Mouse (Mus musculus) heart, adult 9 months (tissue): ENCODE data around the gene Socs3.
A peak's percentile ranks its signal among the peaks of the same experiment; 100 is the strongest.

Experiments
- DNase-seq, 2 experiments: peaks; one replicate each; pipeline ENCODE4 v3.0.0; 2022; ENCODE audit warnings: low spot score in 2 of 2

Gene Socs3

GRCm38 (mm10) chr11:117995255-117995654, 25.4 kb upstream of the Socs3 start:
- DNase-seq: no peak

DNA sequence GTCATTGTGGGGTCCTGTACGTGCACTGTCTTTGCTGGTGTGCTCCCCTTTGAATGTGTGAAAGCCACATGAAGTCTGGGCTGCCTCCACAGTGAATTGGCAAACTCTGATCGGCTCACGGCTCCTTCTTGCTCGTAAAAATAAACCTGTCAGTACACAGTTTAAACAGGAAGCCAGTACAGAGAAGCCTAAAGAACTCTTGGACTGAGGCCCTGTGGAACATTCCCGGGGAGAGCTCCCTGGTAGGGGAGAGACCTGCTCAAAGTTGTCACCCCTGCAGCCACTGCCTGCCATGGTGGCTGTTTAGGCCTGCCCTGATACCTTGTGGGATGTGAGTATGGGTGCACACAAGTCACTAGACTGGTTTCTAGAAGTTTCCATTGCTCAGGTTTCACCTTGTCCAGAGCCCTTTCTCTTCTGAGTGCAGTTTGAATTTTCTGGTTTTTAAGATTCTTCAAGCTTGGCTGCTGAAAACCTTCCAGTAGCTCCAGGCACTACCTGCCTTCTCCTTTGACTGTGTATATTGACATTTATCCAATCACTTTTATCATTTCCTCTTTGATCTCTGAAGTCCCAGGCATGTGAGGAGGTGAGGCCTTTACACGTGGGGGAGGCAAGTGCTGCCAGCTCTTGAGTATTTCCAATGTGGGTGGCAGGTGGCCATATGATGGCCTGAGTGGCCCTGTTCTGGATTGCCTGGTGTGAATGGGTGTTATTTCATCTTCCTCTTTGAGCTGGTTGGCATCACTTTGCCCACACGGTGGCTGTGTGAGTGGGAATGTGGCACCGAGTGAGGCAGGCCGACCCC, 24.6 kb upstream of the Socs3 start:
- DNase-seq: peak; percentile 47 to 56

DNA sequence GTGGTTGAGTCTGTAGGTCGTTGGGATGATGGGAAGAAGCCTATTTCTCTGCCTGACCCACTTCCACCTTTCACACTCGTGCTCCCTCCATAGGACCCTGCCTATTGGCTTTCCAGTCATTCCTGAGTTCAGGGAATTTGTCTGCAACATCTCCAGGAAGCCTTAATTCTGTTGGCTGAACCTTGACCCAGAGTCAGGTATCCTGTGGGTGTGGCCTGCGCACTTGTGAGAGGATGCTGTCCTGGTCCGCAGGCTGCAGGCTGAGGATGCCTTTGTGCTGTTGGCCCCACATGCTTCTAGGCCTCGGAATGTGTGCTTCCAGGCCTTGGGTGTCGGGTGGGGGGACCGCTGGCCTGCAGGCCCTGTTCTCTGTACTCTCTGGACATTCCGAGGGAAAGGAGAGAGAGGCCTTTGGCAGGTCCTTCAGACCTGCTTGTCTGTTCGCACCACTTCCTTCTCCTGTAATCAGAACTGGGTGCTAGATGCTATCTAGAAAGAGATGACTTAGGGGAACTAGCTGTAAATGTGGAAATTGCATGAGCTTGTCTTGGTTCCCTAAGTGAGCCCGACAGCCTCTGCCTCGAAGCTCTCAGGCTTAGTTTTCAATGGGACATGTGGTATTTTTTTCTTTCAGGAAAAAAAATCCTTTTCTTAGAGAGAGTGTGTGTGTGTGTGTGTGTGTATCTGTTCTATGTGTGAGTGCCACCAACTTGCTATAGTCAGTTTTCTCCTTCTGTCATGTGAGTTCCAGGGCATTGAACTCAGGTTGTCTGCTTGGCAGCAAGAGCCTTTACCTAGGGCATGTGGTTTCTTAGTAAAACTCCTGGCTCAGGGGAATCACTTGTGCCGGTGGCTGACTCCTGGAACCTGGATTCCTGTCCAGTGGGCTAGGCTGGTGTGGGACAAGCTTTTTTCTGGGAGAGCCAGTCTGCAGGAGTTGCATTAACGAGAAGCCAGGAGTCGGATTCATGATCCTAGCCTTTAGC, 23.6 kb upstream of the Socs3 start:
- no peak for DNase-seq

- peak; percentile 53 to 72 for DNase-seq
These were observed 21.9 kb upstream of the Socs3 start for GRCm38 (mm10) chr11:117991502-117992470.

GRCm38 (mm10) chr11:117989926-117990325, 20.1 kb upstream of the Socs3 start:
- DNase-seq: no peak

DNA sequence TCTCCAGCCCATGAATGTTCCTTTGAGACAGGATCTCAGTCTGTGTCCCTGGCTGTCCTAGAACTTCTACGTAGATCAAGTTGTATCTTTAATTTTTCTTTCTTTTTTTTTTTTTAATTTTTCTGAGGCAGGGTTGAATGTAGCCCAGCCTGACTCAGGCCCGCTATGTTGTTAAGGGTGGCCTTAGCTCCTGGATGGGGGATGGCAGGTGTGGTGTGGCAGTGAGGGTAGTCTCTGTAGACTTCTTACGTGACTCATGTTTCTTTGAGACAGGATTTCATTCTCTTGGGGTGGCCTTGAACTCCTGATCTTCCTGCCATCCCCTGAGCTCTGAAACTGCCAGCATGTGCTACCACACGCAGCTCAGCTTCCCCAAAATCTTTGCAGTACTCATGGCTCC, 19.4 kb upstream of the Socs3 start:
- no peak for DNase-seq

- no peak for DNase-seq
These were observed 18.1 kb upstream of the Socs3 start for GRCm38 (mm10) chr11:117987968-117988367.

DNA sequence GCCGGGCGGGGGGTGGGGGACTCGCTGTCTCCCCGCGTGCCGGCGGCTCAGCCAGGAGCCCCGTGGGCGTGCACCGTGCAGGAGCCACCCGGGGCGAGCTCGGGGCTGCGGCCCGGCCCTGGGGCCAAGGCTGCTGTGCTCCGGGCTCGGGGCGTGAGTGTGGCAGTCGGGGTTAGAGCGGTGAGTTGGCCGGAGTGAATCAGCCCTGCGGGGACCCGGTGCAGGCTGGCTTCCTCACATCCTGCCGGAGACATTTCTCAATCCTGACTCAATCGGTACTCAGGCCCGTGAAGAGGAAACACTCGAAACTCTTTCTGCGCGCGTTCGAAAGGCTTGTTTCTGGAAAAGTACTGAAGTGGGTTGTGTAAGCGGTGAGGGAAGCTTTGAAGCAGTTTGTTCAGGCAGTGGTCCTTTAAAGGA, 17.2 kb upstream of the Socs3 start:
- DNase-seq: peak in 1 of 2 experiments; percentile 39

- DNase-seq: peak; percentile 89 to 92
These were observed 16.5 kb upstream of the Socs3 start, which contains the start of gene Pgs1 for GRCm38 (mm10) chr11:117986126-117987031. TSS of gene Pgs1 (plus strand) at chr11:117986292.

DNA sequence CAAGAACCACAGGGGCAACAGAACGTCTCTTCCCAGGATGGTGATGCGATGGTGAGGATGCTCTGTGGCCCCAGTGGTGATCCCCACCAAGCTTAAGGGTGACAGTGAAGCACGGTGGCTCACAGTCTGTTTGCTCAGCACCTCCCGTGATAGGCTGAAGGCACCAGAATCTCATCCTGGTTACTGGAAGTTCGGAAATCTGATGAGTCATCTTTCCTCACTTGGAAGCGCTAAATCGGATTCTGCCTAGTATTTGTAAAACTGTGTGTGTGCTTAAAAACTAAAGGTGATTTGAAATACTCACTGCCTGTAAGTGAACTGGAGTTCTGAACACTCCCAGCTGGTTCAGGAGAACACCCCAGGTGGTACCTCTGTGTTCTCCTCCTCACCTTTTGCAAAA, 13.9 kb upstream of the Socs3 start:
- DNase-seq: no peak

DNA sequence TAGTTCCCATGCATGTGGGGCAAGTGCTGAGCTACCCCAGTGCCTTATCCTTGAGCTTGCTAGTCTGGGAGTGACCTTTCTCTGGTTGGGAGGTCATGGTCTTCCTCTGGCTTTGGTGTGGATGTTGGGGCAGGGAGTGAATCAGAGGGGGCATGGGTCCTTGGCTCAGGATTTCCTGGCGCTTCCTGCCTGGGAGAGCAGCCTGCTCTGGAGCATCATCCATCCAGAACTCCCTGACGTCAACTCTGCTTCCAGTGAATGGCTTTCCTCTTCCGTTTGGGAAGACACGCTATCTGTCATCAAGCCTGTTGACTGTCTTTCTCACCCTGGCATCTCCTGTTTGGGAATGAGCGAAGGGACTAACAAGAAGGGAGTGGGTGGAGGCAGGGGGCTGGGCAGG, 12.6 kb upstream of the Socs3 start:
- DNase-seq: no peak

DNA sequence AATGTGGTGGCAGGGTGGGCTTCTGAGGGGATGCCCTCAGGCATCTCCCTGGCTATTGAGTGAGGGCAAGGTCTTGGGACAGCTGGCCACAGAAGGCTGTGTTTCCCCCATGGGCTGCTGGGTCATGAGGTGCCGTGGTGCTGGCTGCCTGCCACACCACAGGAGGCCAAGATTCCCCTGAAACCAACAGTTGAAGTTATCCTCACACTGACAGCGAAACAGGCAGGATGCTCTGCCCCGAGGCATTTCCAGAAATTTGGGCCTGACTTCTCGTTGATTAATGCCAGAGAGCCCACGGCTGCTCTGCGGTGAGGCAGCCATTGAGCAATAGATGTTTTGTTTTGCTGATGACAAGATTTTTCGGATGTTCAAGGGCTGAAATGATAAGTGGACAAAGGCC, 9.5 kb upstream of the Socs3 start:
- no peak for DNase-seq

- no peak for DNase-seq
These were observed 8.0 kb upstream of the Socs3 start for GRCm38 (mm10) chr11:117977694-117978360.

DNA sequence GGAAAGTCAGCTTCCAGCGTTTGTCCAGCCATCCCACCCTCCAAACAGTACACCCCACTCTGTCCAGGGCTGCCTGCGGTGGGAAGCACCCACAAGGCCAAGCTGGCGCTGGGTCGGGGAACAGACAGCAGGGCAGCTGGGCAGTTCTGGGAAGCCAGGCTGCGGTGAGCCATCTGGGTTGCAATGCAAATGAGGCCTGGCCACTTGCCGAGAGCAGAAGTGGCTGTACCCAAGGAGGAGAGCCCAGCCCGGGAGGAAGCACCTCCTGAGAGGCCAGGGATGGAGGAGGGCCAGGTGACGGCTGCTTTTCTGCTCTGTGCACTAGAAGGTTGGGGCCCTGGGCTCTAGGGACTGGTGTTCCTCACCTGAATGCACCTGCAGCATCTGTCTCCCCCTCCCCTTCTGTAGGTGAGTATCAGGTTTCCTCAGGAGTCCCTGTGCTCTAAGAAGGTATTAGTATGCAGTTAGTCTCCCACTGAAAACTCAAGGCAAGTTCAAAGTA, 6.3 kb upstream of the Socs3 start:
- DNase-seq: peak in 1 of 2 experiments; percentile 53

GRCm38 (mm10) chr11:117975211-117975967, 5.5 kb upstream of the Socs3 start:
- DNase-seq: no peak

DNA sequence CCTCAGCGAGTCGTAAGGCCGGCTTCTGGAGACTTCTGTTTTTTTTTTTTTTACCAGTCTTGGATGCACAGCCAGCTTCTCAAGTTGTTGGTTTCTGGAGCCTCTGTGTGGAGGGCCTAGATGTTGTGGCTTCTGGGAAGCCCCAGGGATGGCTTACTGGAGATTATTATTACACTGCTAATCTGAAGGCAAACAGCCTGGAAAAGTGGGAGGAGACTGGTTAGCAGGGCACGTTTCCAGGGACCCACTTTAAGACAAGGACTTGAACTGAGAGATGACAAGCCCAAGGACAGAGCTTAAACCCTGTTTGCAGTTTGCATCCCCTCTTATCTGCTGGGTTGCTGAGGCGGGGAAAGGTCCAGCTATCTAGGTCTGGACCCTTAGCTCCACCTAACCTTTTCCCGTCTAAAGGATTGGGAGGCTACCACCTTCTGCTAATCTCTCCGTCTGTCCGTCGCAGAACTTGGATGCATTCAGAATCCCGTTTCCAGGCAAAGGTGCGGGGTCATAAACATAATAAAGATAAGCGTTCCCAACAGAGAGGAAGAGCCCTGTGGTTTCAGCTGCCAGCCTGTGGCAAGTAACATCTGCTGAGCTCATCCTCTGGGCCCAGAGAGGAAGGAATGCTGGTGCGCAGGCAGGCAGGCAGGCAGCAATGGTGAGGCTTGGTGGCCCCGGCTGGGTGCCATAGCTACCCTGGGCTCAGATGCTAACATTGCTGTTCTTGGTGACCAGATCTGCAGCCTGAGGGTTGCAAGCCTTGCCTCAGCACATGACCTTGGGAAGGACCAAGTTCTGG, 4.7 kb upstream of the Socs3 start:
- DNase-seq: no peak

GRCm38 (mm10) chr11:117973569-117973968, 3.7 kb upstream of the Socs3 start:
- no peak for DNase-seq
